Mouse (Mus musculus): ENCODE data around the gene Tmc3. TPM values are rescaled to one million over a fixed set of nuclear protein-coding genes. Genes with fewer than 3 reads are reported as not detected.
A peak's percentile ranks its signal among the peaks of the same experiment; 100 is the strongest.

The Tmc3 gene
- polyA plus RNA-seq, 1 experiment, result 0.10 TPM

GRCm38 (mm10) chr7:83631828-83632681 lies 47.3 kb downstream of the Tmc3 start, which contains the start of gene Stard5:
Stard5 (plus strand) TSS chr7:83631959.
- H3K4me2 ChIP-seq (ENCODE audit: low read depth), result peak within 1 kb of the TSS; percentile 84
- H3K27me3 ChIP-seq (ENCODE audit: control insufficient read depth, insufficient read depth, insufficient read length), result no peaks in the 10 kb centered on the region
- H3K79me2 ChIP-seq (ENCODE audit: control insufficient read depth, insufficient read depth), result peaks cover 11% of the 10 kb centered on the region
- peak within 1 kb of the TSS; percentile 78 for H3K4me3 ChIP-seq
- TF ChIP-seq TCF3 (IDR thresholded peaks at IDR 0.05; ENCODE audit: insufficient read length, low read depth) (no peak), POLR2AphosphoS2 (IDR thresholded peaks at IDR 0.05; ENCODE audit: insufficient read length, low read depth) (peak; percentile 97), POLR2A (IDR thresholded peaks at IDR 0.05; ENCODE audit: insufficient read length, low read depth) (peak; percentile 99), MYOD1 (IDR thresholded peaks at IDR 0.05; ENCODE audit: control insufficient read depth in 1 of 3, insufficient read length in 2 of 3, low read depth in 2 of 3) (peak in 2 of 3 experiments; percentile 41 to 46), REST (IDR thresholded peaks at IDR 0.05; ENCODE audit: insufficient read depth, insufficient read length) (no peak), SRF (IDR thresholded peaks at IDR 0.05; ENCODE audit: control insufficient read depth, insufficient read length, low read depth) (peak; percentile 23), USF1 (IDR thresholded peaks at IDR 0.05; ENCODE audit: low read depth) (no peak), MAX (IDR thresholded peaks at IDR 0.05; ENCODE audit: low read depth) (no peak), TCF12 (IDR thresholded peaks at IDR 0.05; ENCODE audit: insufficient read depth, poor library complexity, severe bottlenecking) (no peak), CEBPB (IDR thresholded peaks at IDR 0.05; ENCODE audit: insufficient read depth, poor library complexity, severe bottlenecking) (0 out of 2 replicates have a peak, but pooled peaks have one; percentile 38), E2F4 (IDR thresholded peaks at IDR 0.05; ENCODE audit: insufficient read depth) (no peak), MYOG (IDR thresholded peaks at IDR 0.05; ENCODE audit: control insufficient read depth in 1 of 3, insufficient read depth in 1 of 3, insufficient read length in 2 of 3, low read depth in 2 of 3) (peak in 2 of 3 experiments; percentile 19 to 51)
- peaks cover 28% of the 10 kb centered on the region for H3K36me3 ChIP-seq (ENCODE audit: control insufficient read depth, insufficient read depth)
- peak within 1 kb of the TSS; percentile 79 for H3ac ChIP-seq (ENCODE audit: control insufficient read depth, insufficient read length)

- Histone ChIP-seq H3K36me3 (ENCODE audit: control insufficient read depth, insufficient read depth) (peaks cover 33% of the 10 kb centered on the region), H3K4me2 (ENCODE audit: low read depth) (peak overlapping the region; percentile 84), H3K79me2 (ENCODE audit: control insufficient read depth, insufficient read depth) (peaks cover 11% of the 10 kb centered on the region), H3ac (ENCODE audit: control insufficient read depth, insufficient read length) (peak overlapping the region; percentile 79), H3K4me3 (peak overlapping the region; percentile 78), H3K27me3 (ENCODE audit: control insufficient read depth, insufficient read depth, insufficient read length) (no peaks in the 10 kb centered on the region)
- peak; percentile 49; the same call in 1 of the 2 replicates for TF ChIP-seq CEBPB (IDR thresholded peaks at IDR 0.05; ENCODE audit: insufficient read depth, poor library complexity, severe bottlenecking)
- no peak for TF ChIP-seq E2F4 (IDR thresholded peaks at IDR 0.05; ENCODE audit: insufficient read depth)
- no peak for TF ChIP-seq MAX (IDR thresholded peaks at IDR 0.05; ENCODE audit: low read depth)
- no peak for TF ChIP-seq USF1 (IDR thresholded peaks at IDR 0.05; ENCODE audit: low read depth)
- no peak for TF ChIP-seq MYOD1 (IDR thresholded peaks at IDR 0.05; ENCODE audit: control insufficient read depth in 1 of 3, insufficient read length in 2 of 3, low read depth in 2 of 3)
Observed at GRCm38 (mm10) chr7:83632682-83633120, 48.0 kb downstream of the Tmc3 start.

- H3K4me2 ChIP-seq (ENCODE audit: low read depth), result peak overlapping the region; percentile 15
- peaks cover 42% of the 10 kb centered on the region for H3K36me3 ChIP-seq (ENCODE audit: control insufficient read depth, insufficient read depth)
- H3K4me3 ChIP-seq, result peak overlapping the region; percentile 78
- H3ac ChIP-seq (ENCODE audit: control insufficient read depth, insufficient read length), result no peak overlapping the region
- TF ChIP-seq SRF (IDR thresholded peaks at IDR 0.05; ENCODE audit: control insufficient read depth, insufficient read length, low read depth) (no peak), USF1 (IDR thresholded peaks at IDR 0.05; ENCODE audit: low read depth) (no peak)
- H3K27me3 ChIP-seq (ENCODE audit: control insufficient read depth, insufficient read depth, insufficient read length), result no peaks in the 10 kb centered on the region
- H3K79me2 ChIP-seq (ENCODE audit: control insufficient read depth, insufficient read depth), result peaks cover 11% of the 10 kb centered on the region
Observed at GRCm38 (mm10) chr7:83633856-83634255, 49.1 kb downstream of the Tmc3 start.

- TF ChIP-seq POLR2A (IDR thresholded peaks at IDR 0.05; ENCODE audit: insufficient read length, low read depth), result no peak
- no peak for TF ChIP-seq TCF3 (IDR thresholded peaks at IDR 0.05; ENCODE audit: insufficient read length, low read depth)
- no peak for TF ChIP-seq MYOG (IDR thresholded peaks at IDR 0.05; ENCODE audit: control insufficient read depth in 1 of 3, insufficient read depth in 1 of 3, insufficient read length in 2 of 3, low read depth in 2 of 3)
- no peak for TF ChIP-seq E2F4 (IDR thresholded peaks at IDR 0.05; ENCODE audit: insufficient read depth)
- Histone ChIP-seq H3K4me3 (no peak overlapping the region), H3K36me3 (ENCODE audit: control insufficient read depth, insufficient read depth) (peaks cover 45% of the 10 kb centered on the region), H3K27me3 (ENCODE audit: control insufficient read depth, insufficient read depth, insufficient read length) (no peaks in the 10 kb centered on the region), H3ac (ENCODE audit: control insufficient read depth, insufficient read length) (no peak overlapping the region), H3K4me2 (ENCODE audit: low read depth) (no peak overlapping the region), H3K79me2 (ENCODE audit: control insufficient read depth, insufficient read depth) (peaks cover 11% of the 10 kb centered on the region)
Observed at GRCm38 (mm10) chr7:83635726-83636125, 51.0 kb downstream of the Tmc3 start.

GRCm38 (mm10) chr7:83636425-83636824 lies 51.7 kb downstream of the Tmc3 start:
- Histone ChIP-seq H3K4me3 (no peak overlapping the region), H3ac (ENCODE audit: control insufficient read depth, insufficient read length) (no peak overlapping the region), H3K4me2 (ENCODE audit: low read depth) (no peak overlapping the region), H3K27me3 (ENCODE audit: control insufficient read depth, insufficient read depth, insufficient read length) (no peaks in the 10 kb centered on the region), H3K36me3 (ENCODE audit: control insufficient read depth, insufficient read depth) (peaks cover 45% of the 10 kb centered on the region), H3K79me2 (ENCODE audit: control insufficient read depth, insufficient read depth) (peaks cover 11% of the 10 kb centered on the region)
- TF ChIP-seq CEBPB (IDR thresholded peaks at IDR 0.05; ENCODE audit: insufficient read depth, poor library complexity, severe bottlenecking) (no peak), TCF12 (IDR thresholded peaks at IDR 0.05; ENCODE audit: insufficient read depth, poor library complexity, severe bottlenecking) (no peak), E2F4 (IDR thresholded peaks at IDR 0.05; ENCODE audit: insufficient read depth) (no peak), SRF (IDR thresholded peaks at IDR 0.05; ENCODE audit: control insufficient read depth, insufficient read length, low read depth) (no peak), MAX (IDR thresholded peaks at IDR 0.05; ENCODE audit: low read depth) (no peak), POLR2A (IDR thresholded peaks at IDR 0.05; ENCODE audit: insufficient read length, low read depth) (no peak)
